Mouse (Mus musculus) fat pad, adult 2 months (tissue): ENCODE results near the gene Hist2h3b.
"Not testable (repeated sequence)": the region's sequence is repeated elsewhere in the genome, so short reads cannot be mapped to it uniquely, and the experiment has no call there.

ENCODE experiments used
- DNase-seq: peaks from one replicate; pipeline ENCODE4 v3.0.0-alpha.2; 2011; ENCODE audit warnings: low read depth, low spot score; ENCODE audit errors: extremely low read depth

Gene Hist2h3b

GRCm38 (mm10) chr3:96238954-96239793 lies 29.3 kb upstream of the Hist2h3b start, which contains the start of gene Hist2h3c2:
Gene Hist2h3c2, minus strand, starts transcription at chr3:96239127.
- not testable (repeated sequence) for DNase-seq

GRCm38 (mm10) chr3:96239949-96240798 lies 28.3 kb upstream of the Hist2h3b start, which contains the start of gene Hist2h2aa2:
Gene Hist2h2aa2, minus strand, starts transcription at chr3:96240276.
- DNase-seq: not testable (repeated sequence)

GRCm38 (mm10) chr3:96240799-96241197 lies 27.7 kb upstream of the Hist2h3b start:
- DNase-seq: no peak

GRCm38 (mm10) chr3:96243921-96244572 lies 24.4 kb upstream of the Hist2h3b start:
- DNase-seq: no peak

GRCm38 (mm10) chr3:96245003-96245886 lies 23.2 kb upstream of the Hist2h3b start, which contains the start of gene Hist2h2aa1:
Gene Hist2h2aa1, plus strand, starts transcription at chr3:96245497.
- DNase-seq: not testable (repeated sequence)

- not testable (repeated sequence) for DNase-seq
These were observed 22.4 kb upstream of the Hist2h3b start for GRCm38 (mm10) chr3:96246018-96246417.

- not testable (repeated sequence) for DNase-seq
These were observed 22.0 kb upstream of the Hist2h3b start, which contains the start of gene Hist2h3c1 for GRCm38 (mm10) chr3:96246427-96246856. Gene Hist2h3c1, plus strand, starts transcription at chr3:96246685.

GRCm38 (mm10) chr3:96247356-96248140 lies 20.9 kb upstream of the Hist2h3b start:
- DNase-seq: no peak

- DNase-seq: no peak
These were observed 20.1 kb upstream of the Hist2h3b start for GRCm38 (mm10) chr3:96248141-96249033.

GRCm38 (mm10) chr3:96249034-96249345 lies 19.5 kb upstream of the Hist2h3b start:
- DNase-seq: no peak

- DNase-seq: no peak
These were observed 17.6 kb upstream of the Hist2h3b start for GRCm38 (mm10) chr3:96250890-96251289.

GRCm38 (mm10) chr3:96251787-96252186 lies 16.7 kb upstream of the Hist2h3b start:
- no peak for DNase-seq

GRCm38 (mm10) chr3:96254683-96255355 lies 13.6 kb upstream of the Hist2h3b start:
- DNase-seq: no peak

GRCm38 (mm10) chr3:96255926-96256593 lies 12.4 kb upstream of the Hist2h3b start:
- no peak for DNase-seq

- DNase-seq: no peak
These were observed 11.3 kb upstream of the Hist2h3b start for GRCm38 (mm10) chr3:96257190-96257589.

GRCm38 (mm10) chr3:96260220-96260619 lies 8.2 kb upstream of the Hist2h3b start:
- DNase-seq: no peak

GRCm38 (mm10) chr3:96261623-96262022 lies 6.8 kb upstream of the Hist2h3b start:
- no peak for DNase-seq
